Mouse (Mus musculus) adrenal gland, postnatal 10 days (tissue): Measurements from ENCODE around the gene Sncg. TPM values are rescaled to one million over a fixed set of nuclear protein-coding genes. Genes with fewer than 3 reads are reported as not detected.

ENCODE experiments used
- DNase-seq: peaks from one replicate; pipeline ENCODE4 v3.0.0; 2021; ENCODE audit warnings: mixed read lengths
- total RNA-seq, 2 experiments: library from RNA; stranded (reverse); gene quantifications; 2 replicates each; pipeline ENCODE4 v1.2.3; 2021

Sncg gene
- total RNA-seq, 2 experiments from 2014 or later: 44.7 to 50.3 TPM

DNA sequence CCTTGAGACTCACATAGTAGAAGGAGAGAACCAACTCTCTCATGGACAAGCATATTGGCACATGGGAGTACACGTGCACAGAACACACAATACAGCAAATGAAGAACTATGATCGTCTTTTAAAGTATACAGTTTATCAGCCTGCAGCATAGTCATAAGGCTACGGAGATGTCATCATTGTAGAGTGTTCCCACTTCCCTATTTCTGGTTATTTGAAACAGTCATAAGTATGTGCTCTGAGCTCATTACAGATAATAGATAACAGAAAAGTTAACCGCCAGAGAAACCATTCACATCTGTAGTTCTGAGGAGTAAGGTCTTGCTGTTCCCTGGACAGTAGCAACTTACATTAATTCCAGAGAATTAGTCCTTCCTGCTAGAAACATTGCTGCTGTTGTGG lies 31.5 kb downstream of the Sncg start:
- no peak for DNase-seq

DNA sequence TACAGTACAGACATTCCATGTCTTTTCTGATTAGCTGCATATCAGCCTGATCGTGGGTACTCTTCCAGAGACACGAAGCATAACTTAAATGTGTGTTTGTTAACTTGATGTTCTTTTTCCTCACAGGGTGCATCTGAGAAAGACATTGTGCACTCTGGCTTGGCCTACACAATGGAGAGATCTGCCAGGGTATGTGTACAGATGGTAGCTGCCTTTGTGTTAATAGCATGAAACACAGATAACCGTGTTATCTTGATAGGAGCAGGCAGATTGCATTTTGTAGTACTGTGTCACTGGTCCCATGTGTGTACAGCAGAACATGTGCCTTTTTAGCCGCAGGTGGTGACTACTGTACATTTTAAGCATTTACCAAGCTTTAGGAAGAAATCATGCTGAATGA lies 32.6 kb downstream of the Sncg start:
- DNase-seq: no peak

DNA sequence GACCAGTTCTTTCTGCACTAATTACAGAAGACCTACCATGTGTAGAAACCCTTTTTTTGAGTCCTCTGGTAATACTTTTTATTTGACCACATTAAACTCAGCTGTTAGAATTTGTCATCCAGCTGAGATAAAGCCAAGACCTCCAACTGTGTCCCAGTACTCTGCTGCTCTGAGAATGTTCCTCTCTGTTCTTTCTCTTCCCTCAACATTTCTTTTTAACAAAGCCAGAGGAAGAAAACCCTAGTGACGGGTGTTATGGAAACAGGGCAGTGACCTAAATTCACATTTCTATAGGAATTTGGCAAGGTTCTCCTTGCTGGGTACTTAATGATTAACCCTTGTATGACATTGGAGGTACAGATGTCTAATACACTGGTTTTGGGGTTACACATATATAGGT lies 35.1 kb downstream of the Sncg start:
- no peak for DNase-seq

DNA sequence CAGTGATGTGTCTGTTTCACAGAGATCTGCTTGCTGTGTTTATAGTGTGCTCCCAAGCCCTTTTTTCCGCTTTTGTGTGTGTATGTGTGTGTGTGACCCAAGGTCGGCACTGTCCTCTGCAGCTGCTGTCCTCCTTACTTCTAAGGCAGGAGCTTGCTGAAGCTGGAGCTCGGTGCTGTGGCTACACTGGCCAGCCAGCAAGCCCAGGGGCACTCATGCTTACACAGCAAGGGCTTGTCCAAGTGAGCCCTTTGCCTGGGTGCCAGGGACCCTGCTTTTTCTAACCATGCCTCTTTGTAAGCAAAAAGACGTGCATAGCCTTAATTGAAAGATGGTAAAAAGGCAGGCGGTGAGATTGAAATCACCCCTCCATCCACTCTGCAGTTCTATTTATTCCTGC lies 42.1 kb downstream of the Sncg start:
- no peak for DNase-seq

DNA sequence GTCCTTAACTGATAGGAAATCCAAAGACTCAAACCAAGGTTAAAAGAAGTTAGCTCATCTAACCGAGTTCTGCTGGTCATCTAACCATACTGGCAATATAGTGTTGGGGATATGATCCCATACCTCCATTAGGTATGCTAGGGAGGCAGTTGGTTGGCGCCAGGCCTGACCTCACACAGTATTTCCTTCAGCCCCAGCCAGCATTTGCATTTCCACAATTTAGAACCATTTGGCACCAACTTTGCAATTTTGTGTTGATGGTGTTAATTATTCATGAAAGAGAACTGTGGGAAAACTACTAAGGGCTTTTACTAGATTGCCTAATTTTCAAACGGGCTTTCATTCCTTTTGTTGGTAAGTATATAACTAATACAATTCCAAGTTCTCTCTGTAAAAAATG lies 42.7 kb downstream of the Sncg start:
- no peak for DNase-seq

DNA sequence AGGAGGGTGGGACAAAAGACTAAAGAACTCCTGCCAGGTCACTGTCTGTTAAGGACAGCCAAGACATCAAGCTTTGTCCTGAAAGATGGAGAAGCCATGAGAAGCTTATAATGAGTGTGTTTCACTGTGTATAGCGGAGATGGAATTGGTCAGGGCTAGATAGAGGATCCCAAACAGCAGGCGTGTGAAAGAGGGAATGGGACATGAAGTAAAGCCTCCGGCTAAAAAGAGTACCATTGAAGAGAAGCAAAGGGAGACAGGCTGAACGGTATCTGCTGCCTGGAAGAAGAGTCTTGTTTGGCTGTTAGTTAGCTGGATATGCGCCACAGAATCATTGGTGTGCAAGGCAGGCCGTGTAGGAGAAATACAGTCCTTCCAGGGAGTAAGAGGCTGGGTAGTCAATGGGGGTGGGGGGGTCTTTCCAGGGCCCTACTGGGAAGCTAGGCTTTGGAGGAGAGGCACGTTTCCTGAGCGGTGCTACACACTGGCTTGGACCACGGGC lies 43.9 kb downstream of the Sncg start:
- no peak for DNase-seq

DNA sequence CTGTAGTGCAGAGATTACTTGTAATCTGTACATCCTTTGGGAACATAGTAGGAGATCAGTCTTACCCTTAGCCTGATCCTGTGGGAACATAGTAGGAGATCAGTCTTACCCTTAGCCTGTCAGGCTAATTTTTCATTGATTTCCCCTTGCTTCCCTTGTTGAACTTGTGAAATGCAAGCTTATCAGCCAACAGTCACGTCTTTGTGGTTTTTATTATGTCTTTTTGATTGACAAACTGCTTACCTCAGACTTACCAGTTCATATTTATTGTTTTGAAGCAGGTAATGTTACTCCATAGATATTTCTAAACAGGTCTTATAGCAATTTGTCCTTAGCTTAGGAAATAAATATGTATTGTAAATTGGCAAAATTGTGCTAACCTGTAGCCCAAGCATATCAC lies 47.0 kb downstream of the Sncg start:
- DNase-seq: no peak

DNA sequence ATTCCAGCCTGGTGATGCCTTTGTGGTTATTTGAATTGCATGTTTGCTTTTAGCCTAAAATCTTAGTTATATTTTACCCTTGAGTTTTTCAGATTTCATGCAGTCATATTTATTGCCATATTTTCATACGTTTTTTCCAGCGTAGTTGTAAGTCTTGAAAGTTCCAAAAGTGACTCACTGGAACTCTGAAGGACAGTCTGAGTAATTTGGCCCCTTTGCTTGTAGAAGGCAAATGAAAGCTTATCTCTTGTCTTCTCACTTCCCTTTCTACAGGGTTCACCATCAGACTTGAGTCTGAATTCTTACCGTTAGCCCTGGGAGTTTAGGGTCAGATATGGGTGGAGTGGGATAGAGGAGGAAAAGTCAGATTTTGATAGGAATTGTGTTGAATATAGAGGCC lies 48.0 kb downstream of the Sncg start:
- no peak for DNase-seq

DNA sequence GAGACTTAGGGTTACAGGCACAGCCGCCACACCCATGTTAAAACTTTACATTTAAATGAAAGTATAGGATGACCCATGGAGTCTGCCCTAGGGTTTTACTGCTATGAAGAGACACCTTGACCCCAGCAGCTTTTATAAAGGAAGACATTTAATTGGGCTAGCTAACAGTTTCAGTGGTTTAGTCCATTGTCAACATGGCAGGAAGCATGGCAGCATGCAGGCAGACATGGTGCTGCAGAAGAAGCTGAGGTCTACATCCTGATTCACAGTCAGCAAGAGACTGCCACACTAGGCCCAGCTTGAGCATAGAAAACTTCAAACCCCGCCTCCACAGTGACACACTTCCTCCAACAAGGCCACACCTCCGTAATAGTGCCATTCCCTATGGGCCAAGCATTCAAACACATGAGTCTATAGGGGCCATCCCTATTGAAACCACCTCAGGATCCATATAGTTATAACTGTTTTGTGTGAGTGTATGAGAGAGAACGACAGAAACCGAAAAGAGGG lies 51.0 kb downstream of the Sncg start:
- no peak for DNase-seq

Other genes starting within 250 kb of the Sncg start
- gene Npy4r, start 222.3 kb downstream of the Sncg start, total RNA-seq: under 1 TPM; 0.27 to 0.30 TPM
- 1 to 10 TPM in 1 of 2 experiments, under 1 TPM in 1; 0.36 to 1.4 TPM for gene Gprin2, start 173.1 kb downstream of the Sncg start, total RNA-seq
- gene Syt15, start 155.2 kb downstream of the Sncg start, total RNA-seq: 1 to 10 TPM; 1.3 to 1.4 TPM
- gene Shld2, start 64.3 kb downstream of the Sncg start, total RNA-seq: 10 to 100 TPM; 10.5 to 13.8 TPM
- gene Glud1, start 64.1 kb downstream of the Sncg start, total RNA-seq: 100 to 1,000 TPM; 309 to 414 TPM
- 1 to 10 TPM; 2.3 to 4.2 TPM for gene Fam25c, start 19.4 kb downstream of the Sncg start, total RNA-seq
- 10 to 100 TPM; 25.2 to 34.6 TPM for gene Mmrn2, start 676 bp upstream of the Sncg start, total RNA-seq
- gene Bmpr1a, start 128.6 kb upstream of the Sncg start, total RNA-seq: 10 to 100 TPM; 50.2 to 55.3 TPM
- not detected for gene 9230112D13Rik, start 148.0 kb upstream of the Sncg start, total RNA-seq
- gene Ldb3, start 213.9 kb upstream of the Sncg start, total RNA-seq: 10 to 100 TPM; 26.5 to 94.8 TPM
- not detected for gene Opn4, start 225.4 kb upstream of the Sncg start, total RNA-seq